Mouse (Mus musculus) erythroblast, embryonic 14.5 days (primary cell): ENCODE results near the gene Stn1.

Experiments
- GATA1 ChIP-seq: IDR thresholded peaks from 2 replicates; pipeline ENCODE4 v1.6.1; 2012; ENCODE audit warnings: low read length, inconsistent platforms, mixed read lengths
- TAL1 ChIP-seq: IDR thresholded peaks from 3 replicates; pipeline ENCODE4 v1.6.1; 2012; ENCODE audit warnings: low read length, inconsistent platforms, mixed read lengths

GRCm38 (mm10) chr19:47519163-47519893, 18.0 kb downstream of the Stn1 start:
- TF ChIP-seq GATA1: no peak
- TF ChIP-seq TAL1: no peak
